ENCODE assay signal across 14 mouse cellular contexts in the genomic region with DNA sequence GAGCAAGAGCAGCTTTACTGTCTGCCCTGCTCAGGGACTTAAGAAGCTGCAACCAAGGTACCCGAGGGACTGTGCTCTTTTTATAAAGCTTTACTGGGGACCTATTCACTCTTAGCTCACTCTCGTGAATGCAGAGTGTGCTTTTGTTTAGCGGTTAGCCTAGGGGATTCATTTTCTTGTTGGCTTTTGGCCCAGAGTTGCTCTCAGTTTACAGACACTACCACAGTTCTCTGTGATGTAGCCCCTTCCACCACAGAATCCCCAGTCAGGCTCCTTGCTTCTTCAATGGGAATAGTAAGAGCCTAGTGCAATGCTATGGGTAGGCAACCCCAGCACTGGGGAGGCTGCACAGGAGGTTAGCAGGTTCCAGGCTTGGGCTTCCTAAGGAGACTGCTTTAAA.
DNase-seq lines count a peak whose midpoint lies in the region; ATAC-seq and TF ChIP-seq lines count a peak whose summit lies in the region.
"Had no signal": no experiment of that assay in that cellular context is flagged by ENCODE, and none has a peak within 500 bp of the region (broad histone marks: within the 10 kb centered on the region; RNA-seq: fewer than 3 reads in every experiment).

No protein-coding gene starts in this region.

- no peak for TF ChIP-seq CTCF in lung, adult 2 months (IDR thresholded peaks at IDR 0.05; ENCODE audit: insufficient read depth, low read length)

- no peaks in the 10 kb centered on the region for H3K36me3 ChIP-seq in forebrain, embryonic 13.5 days (ENCODE audit: poor library complexity, severe bottlenecking)
- H3K36me3 ChIP-seq in forebrain, embryonic 11.5 days (ENCODE audit: control insufficient read depth, insufficient read depth, low read length): no peaks in the 10 kb centered on the region
- H3K36me3 ChIP-seq in forebrain, embryonic 16.5 days (ENCODE audit: control insufficient read depth, insufficient read depth): no peaks in the 10 kb centered on the region
- H3K36me3 ChIP-seq in midbrain, embryonic 14.5 days (ENCODE audit: control insufficient read depth, insufficient read depth, low read length): no peaks in the 10 kb centered on the region
- H3K36me3 ChIP-seq: lung, embryonic 15.5 days had no signal

- no peaks in the 10 kb centered on the region for H3K27me3 ChIP-seq in forebrain, embryonic 13.5 days
- H3K27me3 ChIP-seq in forebrain, embryonic 11.5 days (ENCODE audit: control insufficient read depth, insufficient read depth, low read length): no peaks in the 10 kb centered on the region
- H3K27me3 ChIP-seq in forebrain, embryonic 16.5 days (replicated peaks; ENCODE audit: control insufficient read depth, insufficient read depth, low read length): no peaks in the 10 kb centered on the region
- H3K27me3 ChIP-seq in midbrain, embryonic 14.5 days (ENCODE audit: control insufficient read depth, insufficient read depth, low read length): no peaks in the 10 kb centered on the region
- H3K27me3 ChIP-seq: lung, embryonic 15.5 days had no signal

- no peak overlapping the region for H3K9ac ChIP-seq in forebrain, embryonic 13.5 days
- H3K9ac ChIP-seq in forebrain, embryonic 11.5 days (ENCODE audit: low read length): no peak overlapping the region
- H3K9ac ChIP-seq in forebrain, embryonic 16.5 days (replicated peaks; ENCODE audit: low read depth, low read length): no peak overlapping the region
- H3K9ac ChIP-seq in midbrain, embryonic 14.5 days (replicated peaks; ENCODE audit: low read length): no peak overlapping the region
- H3K9ac ChIP-seq: lung, embryonic 15.5 days had no signal

- H3K27ac ChIP-seq in forebrain, embryonic 13.5 days: 0 out of 2 replicates have a peak overlapping the region, but pooled peaks have one; percentile 33
- H3K27ac ChIP-seq in forebrain, embryonic 11.5 days (ENCODE audit: low read depth, low read length): no peak overlapping the region
- no peak overlapping the region for H3K27ac ChIP-seq in forebrain, embryonic 16.5 days (ENCODE audit: low read length)
- H3K27ac ChIP-seq in midbrain, embryonic 14.5 days (replicated peaks; ENCODE audit: low read depth, low read length): 0 out of 2 replicates have a peak overlapping the region, but pooled peaks have one; percentile 49
- H3K27ac ChIP-seq: lung, embryonic 15.5 days had no signal

- DNase-seq in forebrain, embryonic 11.5 days (ENCODE audit: low spot score): no peak
- DNase-seq in brain, adult 2 months (ENCODE audit: low read depth, low spot score): peak; percentile 37
- DNase-seq in midbrain, embryonic 14.5 days: peak; percentile 79
- no peak for DNase-seq in lung, adult 2 months
- no peak for DNase-seq in liver
- DNase-seq: adrenal gland, adult 8-10 months; cerebellum, adult 9-10 months; gastrocnemius, postnatal 25 days; kidney, adult 11 months; kidney, postnatal 14 days had no signal

- no peaks in the 10 kb centered on the region for H3K9me3 ChIP-seq in forebrain, embryonic 13.5 days (replicated peaks)
- no peaks in the 10 kb centered on the region for H3K9me3 ChIP-seq in forebrain, embryonic 11.5 days (ENCODE audit: control insufficient read depth, low read length)
- H3K9me3 ChIP-seq in forebrain, embryonic 16.5 days (ENCODE audit: control insufficient read depth, low read length): no peaks in the 10 kb centered on the region
- H3K9me3 ChIP-seq in midbrain, embryonic 14.5 days (ENCODE audit: control insufficient read depth, low read length): no peaks in the 10 kb centered on the region
- H3K9me3 ChIP-seq: lung, embryonic 15.5 days had no signal

- no peak for TF ChIP-seq POLR2A in lung, adult 2 months (IDR thresholded peaks at IDR 0.05; ENCODE audit: borderline replicate concordance, extremely low read depth, low read depth, low read length)

- no peak overlapping the region for H3K4me2 ChIP-seq in forebrain, embryonic 13.5 days
- no peak overlapping the region for H3K4me2 ChIP-seq in forebrain, embryonic 11.5 days (ENCODE audit: low read depth, low read length, severe bottlenecking)
- no peak overlapping the region for H3K4me2 ChIP-seq in forebrain, embryonic 16.5 days (ENCODE audit: low read length)
- no peak overlapping the region for H3K4me2 ChIP-seq in midbrain, embryonic 14.5 days (ENCODE audit: low read length)
- H3K4me2 ChIP-seq: lung, embryonic 15.5 days had no signal

- WGBS in forebrain, embryonic 13.5 days: 7% methylated on average over 3 of the region's 3 CpGs
- WGBS in forebrain, embryonic 11.5 days: 22% methylated on average over 3 of the region's 3 CpGs
- WGBS in forebrain, embryonic 16.5 days: 3% methylated on average over 3 of the region's 3 CpGs
- 18% methylated on average over 3 of the region's 3 CpGs for WGBS in midbrain, embryonic 14.5 days
- 34% methylated on average over 3 of the region's 3 CpGs for WGBS in lung, adult 2 months

- peaks cover 8% of the 10 kb centered on the region for H3K4me1 ChIP-seq in forebrain, embryonic 13.5 days
- H3K4me1 ChIP-seq in forebrain, embryonic 11.5 days (replicated peaks; ENCODE audit: control insufficient read depth, insufficient read depth, low read length): no peaks in the 10 kb centered on the region
- H3K4me1 ChIP-seq in forebrain, embryonic 16.5 days (replicated peaks; ENCODE audit: control insufficient read depth, insufficient read depth, low read length): peaks cover 6% of the 10 kb centered on the region
- H3K4me1 ChIP-seq in midbrain, embryonic 14.5 days (ENCODE audit: control insufficient read depth, insufficient read depth, low read length): no peaks in the 10 kb centered on the region
- H3K4me1 ChIP-seq in lung, adult 2 months (ENCODE audit: control insufficient read depth, insufficient read depth, low read length): no peaks in the 10 kb centered on the region
- H3K4me1 ChIP-seq: lung, embryonic 15.5 days had no signal

- no peak overlapping the region for H3K4me3 ChIP-seq in forebrain, embryonic 13.5 days
- no peak overlapping the region for H3K4me3 ChIP-seq in forebrain, embryonic 11.5 days (ENCODE audit: low read depth, low read length)
- no peak overlapping the region for H3K4me3 ChIP-seq in forebrain, embryonic 16.5 days (replicated peaks; ENCODE audit: low read length)
- no peak overlapping the region for H3K4me3 ChIP-seq in midbrain, embryonic 14.5 days (replicated peaks; ENCODE audit: low read depth, low read length)
- no peak overlapping the region for H3K4me3 ChIP-seq in lung, adult 2 months (replicated peaks; ENCODE audit: extremely low read depth, low read depth, low read length)
- H3K4me3 ChIP-seq: lung, embryonic 15.5 days had no signal

- ATAC-seq in forebrain, embryonic 13.5 days: peak; percentile 38; the same call in 1 of the 2 replicates
- no peak for ATAC-seq in forebrain, embryonic 11.5 days (replicated peaks; ENCODE audit: low FRiP score)
- peak; percentile 79 for ATAC-seq in forebrain, embryonic 16.5 days
- ATAC-seq in midbrain, embryonic 14.5 days (ENCODE audit: low FRiP score, low TSS enrichment): peak; percentile 34; the same call in 1 of the 2 replicates
- ATAC-seq in inflammation-experienced regulatory T-cells, adult 6 months: no peak

Comparison
In these comparisons a context has a peak if more than half of its experiments do, and no peak if none do; other contexts are left out.
1. ATAC-seq: peak in forebrain, embryonic 13.5 days (single experiment), forebrain, embryonic 16.5 days (single experiment) and midbrain, embryonic 14.5 days (single experiment); none in forebrain, embryonic 11.5 days (single experiment) and inflammation-experienced regulatory T-cells, adult 6 months (single experiment).
2. H3K27ac ChIP-seq: peak in forebrain, embryonic 13.5 days (single experiment) and midbrain, embryonic 14.5 days (single experiment); none in forebrain, embryonic 11.5 days (single experiment) and forebrain, embryonic 16.5 days (single experiment).
3. DNase-seq: peak in brain, adult 2 months (single experiment) and midbrain, embryonic 14.5 days (single experiment); none in forebrain, embryonic 11.5 days (single experiment), lung, adult 2 months (single experiment) and liver (single experiment).